Mouse (Mus musculus) kidney, postnatal 0 days (tissue): ENCODE data around the gene Tasp1. TPM values are rescaled to one million over a fixed set of nuclear protein-coding genes. Genes with fewer than 3 reads are reported as not detected.

ENCODE experiments used
- ATAC-seq: fragments of 200-750 bp; cut with Nextera tagmentation; replicated peaks from 2 replicates; pipeline ENCODE4 v1.8.0; 2017; ENCODE audit warnings: low read depth, moderate number of reproducible peaks, moderate TSS enrichment, moderate library complexity; ENCODE audit not compliant: low FRiP score
- DNase-seq: peaks from one replicate; pipeline ENCODE4 v3.0.0-alpha.2; 2016; ENCODE audit warnings: low spot score
- H3K27ac ChIP-seq: fragments of 300-500 bp; sonication (generic); 2 replicates; pipeline ENCODE4 v1.5.1; 2014; ENCODE audit warnings: mild to moderate bottlenecking
- H3K27me3 ChIP-seq: fragments of 300-500 bp; sonication (generic); 2 replicates; pipeline ENCODE4 v1.6.1; 2014; ENCODE audit warnings: low read length, mixed read lengths; ENCODE audit not compliant: insufficient read depth
- H3K36me3 ChIP-seq: fragments of 300-500 bp; sonication (generic); 2 replicates; pipeline ENCODE4 v1.6.1; 2014; ENCODE audit warnings: low read length, mixed read lengths; ENCODE audit not compliant: insufficient read depth
- H3K4me1 ChIP-seq: fragments of 300-500 bp; sonication (generic); replicated peaks from 2 replicates; pipeline ENCODE4 v1.6.1; 2014; ENCODE audit warnings: antibody characterized with exemption, low read length, mixed read lengths; ENCODE audit not compliant: insufficient read depth
- H3K4me2 ChIP-seq: fragments of 300-500 bp; sonication (generic); 2 replicates; pipeline ENCODE4 v1.6.1; 2014; ENCODE audit warnings: mild to moderate bottlenecking, low read length, moderate library complexity, mixed read lengths
- H3K4me3 ChIP-seq: fragments of 300-500 bp; sonication (generic); replicated peaks from 2 replicates; pipeline ENCODE4 v1.5.1; 2014; ENCODE audit warnings: low read depth, low read length
- H3K9ac ChIP-seq: fragments of 300-500 bp; sonication (generic); 2 replicates; pipeline ENCODE4 v1.6.1; 2014; ENCODE audit warnings: low read depth, low read length
- H3K9me3 ChIP-seq: fragments of 300-500 bp; sonication (generic); replicated peaks from 2 replicates; pipeline ENCODE4 v1.6.1; 2016; ENCODE audit warnings: low read length, inconsistent platforms, mixed read lengths
- CTCF ChIP-seq: IDR thresholded peaks from 2 replicates; pipeline ENCODE4 v1.5.1; 2016; ENCODE audit warnings: antibody characterized with exemption, low read depth, mild to moderate bottlenecking, moderate library complexity
- WGBS: fragments of 180-500 bp; shearing (Covaris S2); extraction: QIAGEN DNeasy Blood & Tissue Kit; methylation state at CpG from one replicate; pipeline ENCODE4 v1.1.7; 2014; 5-methylcytosine and 5-hydroxymethylcytosine counted together
- polyA plus RNA-seq: library from polyadenylated mRNA; unstranded; fragments of >200 nt; fragmentation: Nextera tagmentation; extraction: Ambion mirVana; gene quantifications from 2 replicates; pipeline ENCODE4 v1.2.1, GENCODE M21; 2015

Tasp1 gene
- polyA plus RNA-seq, 1 experiment from 2014 or later: 19.1 TPM

DNA sequence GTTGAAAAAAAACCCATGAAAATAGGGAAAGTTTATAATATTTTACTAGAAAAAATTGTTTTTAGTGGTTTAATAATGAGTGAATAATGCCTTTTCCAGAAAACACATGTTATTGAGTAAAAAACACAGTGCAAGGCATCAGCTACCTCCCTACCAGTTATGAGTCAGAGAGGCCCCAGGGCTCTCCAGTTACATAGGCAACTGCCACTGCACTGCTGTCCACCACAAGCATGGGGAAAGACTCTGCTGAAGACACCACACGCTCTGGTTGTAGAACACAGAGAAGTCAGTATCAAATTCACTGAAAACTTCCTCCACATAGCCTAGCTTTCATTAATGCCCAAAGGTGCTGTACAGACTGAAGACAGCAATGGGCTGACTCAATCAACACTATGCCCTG, 217.0 kb downstream of the Tasp1 start:
- Histone ChIP-seq H3K4me1 (no peaks in the 10 kb centered on the region), H3K9ac (no peak overlapping the region), H3K27me3 (no peaks in the 10 kb centered on the region), H3K27ac (no peak overlapping the region), H3K9me3 (no peaks in the 10 kb centered on the region), H3K4me3 (no peak overlapping the region), H3K4me2 (no peak overlapping the region), H3K36me3 (no peaks in the 10 kb centered on the region)
- ATAC-seq: no peak
- TF ChIP-seq CTCF: no peak
- DNase-seq: no peak
- WGBS: 65% methylated on average over 1 of the region's 1 CpGs

DNA sequence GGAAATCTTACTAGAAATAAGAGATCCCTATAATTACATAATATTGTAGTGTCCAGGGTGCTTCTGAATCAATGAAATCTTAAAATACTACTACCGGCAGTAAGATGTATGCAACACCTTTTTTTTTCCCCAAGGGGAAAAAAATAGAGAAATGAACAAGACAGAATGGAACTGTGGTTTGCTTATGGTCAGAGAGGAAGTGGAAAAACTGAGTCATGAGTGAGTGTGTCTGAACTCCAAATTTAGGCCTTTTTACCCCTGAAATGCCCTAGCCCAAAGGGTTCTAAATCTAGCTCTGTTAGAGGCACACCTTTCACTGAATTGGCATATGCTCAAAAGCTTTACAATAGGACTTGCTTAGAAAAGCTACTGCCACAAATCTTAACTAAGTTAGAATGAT, 225.2 kb downstream of the Tasp1 start:
- H3K4me2 ChIP-seq: no peak overlapping the region
- no peaks in the 10 kb centered on the region for H3K4me1 ChIP-seq
- H3K9ac ChIP-seq: no peak overlapping the region
- H3K4me3 ChIP-seq: no peak overlapping the region
- H3K36me3 ChIP-seq: no peaks in the 10 kb centered on the region
- no peaks in the 10 kb centered on the region for H3K27me3 ChIP-seq
- no peak for TF ChIP-seq CTCF
- WGBS: 85% methylated on average over 1 of the region's 1 CpGs
- H3K27ac ChIP-seq: no peak overlapping the region
- no peak for ATAC-seq
- DNase-seq: no peak
- H3K9me3 ChIP-seq: no peaks in the 10 kb centered on the region

DNA sequence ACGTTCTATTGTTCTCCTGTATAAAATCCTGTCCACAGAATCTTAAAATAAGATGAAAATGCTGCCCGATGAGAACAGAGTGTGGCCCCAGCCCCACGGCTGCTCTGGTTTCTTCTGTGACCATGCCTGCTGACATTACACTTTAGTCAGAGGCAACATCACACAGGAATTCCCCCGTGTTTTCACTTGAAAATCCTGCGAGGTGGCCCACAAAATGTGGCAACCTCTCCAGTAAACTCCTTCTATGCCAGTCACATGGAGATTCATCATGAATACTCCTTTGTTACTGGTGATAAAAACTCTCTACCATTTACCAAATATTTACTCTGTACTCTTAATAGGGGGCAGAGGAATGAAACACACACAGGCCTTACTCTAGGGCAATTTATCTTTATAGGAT, 225.7 kb downstream of the Tasp1 start:
- DNase-seq (no peak), ATAC-seq (no peak)
- H3K9ac ChIP-seq: no peak overlapping the region
- no peaks in the 10 kb centered on the region for H3K27me3 ChIP-seq
- H3K36me3 ChIP-seq: no peaks in the 10 kb centered on the region
- no peak overlapping the region for H3K4me2 ChIP-seq
- no peak for TF ChIP-seq CTCF
- H3K9me3 ChIP-seq: no peaks in the 10 kb centered on the region
- 76% methylated on average over 5 of the region's 5 CpGs for WGBS
- H3K27ac ChIP-seq: no peak overlapping the region
- no peaks in the 10 kb centered on the region for H3K4me1 ChIP-seq
- H3K4me3 ChIP-seq: no peak overlapping the region

DNA sequence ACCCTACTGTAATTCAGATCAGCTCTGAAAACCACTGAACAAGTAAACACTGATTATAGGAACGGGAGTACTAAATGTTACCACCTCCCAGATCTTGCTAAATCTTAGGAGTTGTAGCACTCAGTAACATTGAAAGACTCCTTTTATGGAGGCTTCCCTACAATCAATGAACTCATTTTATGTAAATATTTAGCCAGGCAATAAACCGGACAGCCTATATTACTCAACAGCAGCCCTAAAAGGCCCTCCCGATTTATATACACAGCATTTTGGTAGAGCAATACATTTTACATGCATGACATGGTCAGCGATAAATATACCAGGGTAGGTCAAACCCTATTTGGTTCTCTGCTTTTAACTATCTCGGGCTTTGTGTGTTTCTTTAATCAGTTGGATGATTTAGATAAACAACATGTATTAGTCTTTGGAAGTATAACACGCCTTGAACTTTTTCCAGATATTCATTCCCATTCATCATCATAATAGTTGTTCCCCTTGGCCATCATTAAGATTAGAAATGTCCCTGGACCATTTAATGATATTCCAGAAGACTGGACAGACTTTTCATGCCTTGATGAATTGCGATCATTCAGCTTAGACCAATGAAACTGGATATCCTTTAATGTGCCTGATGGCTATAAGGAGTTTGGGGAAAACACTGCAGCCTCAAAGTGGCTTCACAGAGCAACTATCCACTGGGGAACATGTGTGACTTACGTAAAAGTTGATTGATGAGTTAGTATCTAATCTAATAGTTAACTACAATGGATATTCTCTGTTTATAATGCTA, 244.8 kb downstream of the Tasp1 start:
- Histone ChIP-seq H3K27ac (no peak overlapping the region), H3K9ac (no peak overlapping the region), H3K27me3 (no peaks in the 10 kb centered on the region), H3K4me1 (no peaks in the 10 kb centered on the region), H3K9me3 (no peaks in the 10 kb centered on the region), H3K4me3 (no peak overlapping the region), H3K36me3 (no peaks in the 10 kb centered on the region), H3K4me2 (no peak overlapping the region)
- WGBS: 29% methylated on average over 8 of the region's 8 CpGs
- ATAC-seq: no peak
- DNase-seq: peak; percentile 47
- TF ChIP-seq CTCF: no peak

DNA sequence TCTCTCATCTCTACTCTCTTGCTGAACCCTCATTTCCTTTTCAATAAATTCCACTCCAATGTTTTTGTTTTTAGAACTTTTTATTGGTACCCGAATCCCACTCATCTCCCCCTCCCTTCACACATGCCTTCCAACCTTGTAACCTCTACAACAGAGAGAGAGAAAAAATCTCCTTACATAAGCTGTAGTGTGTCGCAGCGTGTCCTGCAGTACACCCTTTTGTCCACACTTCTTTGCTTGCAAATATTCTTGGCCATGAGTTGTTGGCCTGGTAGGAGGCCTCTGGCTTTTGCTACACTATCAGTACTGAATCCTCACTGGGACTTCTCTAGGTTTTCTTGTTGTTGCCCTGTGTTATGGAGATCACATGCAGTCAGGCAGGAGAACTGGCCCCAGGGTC, 249.3 kb downstream of the Tasp1 start:
- no peak; the same call in 1 of the 2 replicates for TF ChIP-seq CTCF
- no peak overlapping the region for H3K9ac ChIP-seq
- H3K9me3 ChIP-seq: no peaks in the 10 kb centered on the region
- WGBS: 53% methylated on average over 3 of the region's 3 CpGs
- DNase-seq: peak; percentile 33
- ATAC-seq: peak; percentile 63
- H3K4me1 ChIP-seq: no peaks in the 10 kb centered on the region
- H3K4me3 ChIP-seq: no peak overlapping the region
- H3K27me3 ChIP-seq: no peaks in the 10 kb centered on the region
- no peaks in the 10 kb centered on the region for H3K36me3 ChIP-seq
- H3K27ac ChIP-seq: no peak overlapping the region
- H3K4me2 ChIP-seq: no peak overlapping the region

DNA sequence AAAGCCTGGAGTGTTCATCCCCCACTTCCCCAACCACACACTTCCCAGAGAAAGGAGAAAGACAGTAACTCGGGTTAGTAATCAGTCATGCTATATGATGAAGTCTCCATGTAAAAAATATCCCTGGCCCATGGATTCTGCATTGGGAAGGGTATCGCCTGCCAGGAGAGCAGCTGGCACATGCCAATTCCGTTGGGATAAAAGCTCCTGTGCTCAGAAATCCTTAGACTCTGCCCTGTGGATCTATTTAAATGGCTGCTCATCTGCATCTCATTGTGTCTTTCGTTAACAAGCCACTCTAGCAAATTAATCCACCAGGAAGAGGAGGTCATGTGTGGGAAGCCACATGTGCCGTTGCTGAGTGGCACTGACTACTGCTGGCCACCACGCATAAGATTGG, 258.7 kb downstream of the Tasp1 start:
- 88% methylated on average over 6 of the region's 6 CpGs for WGBS
- Histone ChIP-seq H3K4me1 (no peaks in the 10 kb centered on the region), H3K9me3 (no peaks in the 10 kb centered on the region), H3K4me2 (no peak overlapping the region), H3K4me3 (no peak overlapping the region), H3K9ac (no peak overlapping the region), H3K36me3 (no peaks in the 10 kb centered on the region), H3K27me3 (no peaks in the 10 kb centered on the region), H3K27ac (no peak overlapping the region)
- no peak for TF ChIP-seq CTCF
- ATAC-seq (no peak), DNase-seq (no peak)

DNA sequence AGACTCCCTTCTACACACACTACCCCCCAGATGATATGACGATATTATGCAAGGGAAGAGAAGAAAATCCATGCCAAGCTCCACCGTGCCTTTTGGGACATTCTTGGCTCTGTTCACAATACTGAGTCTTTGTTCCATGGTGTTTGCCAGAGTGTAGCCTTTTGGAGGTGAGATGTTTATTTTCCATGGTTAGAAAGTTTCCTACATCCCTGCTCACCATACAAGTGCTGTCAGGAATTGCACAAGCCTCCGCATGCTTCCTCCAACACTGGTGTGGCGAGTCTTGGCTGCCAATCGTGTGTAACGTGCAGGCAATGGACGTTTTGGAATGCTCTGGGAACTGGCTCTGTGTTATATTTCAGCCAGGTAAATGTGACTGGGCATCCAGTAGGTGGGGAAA, 262.6 kb downstream of the Tasp1 start:
- WGBS: 69% methylated on average over 7 of the region's 7 CpGs
- ATAC-seq: no peak
- Histone ChIP-seq H3K9me3 (no peaks in the 10 kb centered on the region), H3K27ac (no peak overlapping the region), H3K4me2 (no peak overlapping the region), H3K4me1 (no peaks in the 10 kb centered on the region), H3K27me3 (no peaks in the 10 kb centered on the region), H3K4me3 (no peak overlapping the region), H3K9ac (no peak overlapping the region), H3K36me3 (no peaks in the 10 kb centered on the region)
- no peak for DNase-seq
- no peak for TF ChIP-seq CTCF
